Mouse (Mus musculus) heart, adult 2 months (tissue): ENCODE results near the gene Rgl2. TPM values are rescaled to one million over a fixed set of nuclear protein-coding genes. Genes with fewer than 3 reads are reported as not detected.
A peak's percentile ranks its signal among the peaks of the same experiment; 100 is the strongest.

ENCODE experiments used
- DNase-seq, 2 experiments: peaks; one replicate each; pipeline ENCODE4 v3.0.0; 2021
- H3K27ac ChIP-seq: fragments of 200-600 bp; 2 replicates; pipeline ENCODE4 v1.8.1; 2022
- H3K27me3 ChIP-seq: fragments of 200-500 bp; 2 replicates; pipeline ENCODE4 v1.6.1; 2012; ENCODE audit warnings: mild to moderate bottlenecking, low read length, inconsistent platforms, mixed read lengths; ENCODE audit not compliant: control insufficient read depth, insufficient read depth
- H3K36me3 ChIP-seq: fragments of 200-500 bp; 2 replicates; pipeline ENCODE4 v1.6.1; 2012; ENCODE audit warnings: low read length, inconsistent platforms; ENCODE audit not compliant: control insufficient read depth, insufficient read depth
- H3K4me1 ChIP-seq: fragments of 200-500 bp; 2 replicates; pipeline ENCODE4 v1.6.1; 2011; ENCODE audit warnings: low read length; ENCODE audit not compliant: control insufficient read depth, insufficient read depth
- H3K4me3 ChIP-seq: fragments of 200-600 bp; 2 replicates; pipeline ENCODE4 v1.8.1; 2022
- H3K79me2 ChIP-seq: fragments of 200-500 bp; replicated peaks from 2 replicates; pipeline ENCODE4 v1.6.1; 2012; ENCODE audit warnings: mild to moderate bottlenecking, inconsistent platforms, low read length, moderate library complexity, mixed read lengths; ENCODE audit not compliant: control insufficient read depth, insufficient read depth
- H3K9ac ChIP-seq: fragments of 200-500 bp; 2 replicates; pipeline ENCODE4 v1.6.1; 2012; ENCODE audit warnings: low read depth, mild to moderate bottlenecking, control low read depth, inconsistent platforms, low read length, mixed read lengths
- CTCF ChIP-seq: fragments of 200-600 bp; IDR thresholded peaks from 2 replicates; pipeline ENCODE4 v1.8.1; 2022; ENCODE audit warnings: antibody characterized with exemption, mild to moderate bottlenecking, moderate library complexity
- EP300 ChIP-seq: fragments of 200-500 bp; IDR thresholded peaks from 2 replicates; pipeline ENCODE4 v1.6.1; 2011; ENCODE audit warnings: low read depth, low read length, control low read depth; ENCODE audit not compliant: insufficient read depth
- POLR2A ChIP-seq: fragments of 200-500 bp; IDR thresholded peaks from 2 replicates; pipeline ENCODE4 v1.6.1; 2011; ENCODE audit warnings: mild to moderate bottlenecking, low read depth, low read length, control low read depth; ENCODE audit not compliant: insufficient read depth
- WGBS: fragments of 180-500 bp; shearing (Covaris S2); methylation state at CpG from one replicate; pipeline ENCODE4 v1.1.7; 2018; 5-methylcytosine and 5-hydroxymethylcytosine counted together
- intact Hi-C: fragments of 180-260 bp; cut with DNase I; formaldehyde crosslinking; loops from one replicate; pipeline ENCODE4 v1.15.1; 2025
- polyA plus RNA-seq: library from polyadenylated mRNA; depleted of rRNA; stranded (reverse); fragments of >200 nt; gene quantifications from 2 replicates; pipeline ENCODE4 v1.2.3, GENCODE M21; 2012
- total RNA-seq, 2 experiments: library from RNA; stranded (reverse); gene quantifications; 2 replicates each; pipeline ENCODE4 v1.2.3; 2021

Rgl2 gene
- total and polyA plus RNA-seq, 3 experiments, result 33.2 to 89.1 (median 36.0) TPM

DNA sequence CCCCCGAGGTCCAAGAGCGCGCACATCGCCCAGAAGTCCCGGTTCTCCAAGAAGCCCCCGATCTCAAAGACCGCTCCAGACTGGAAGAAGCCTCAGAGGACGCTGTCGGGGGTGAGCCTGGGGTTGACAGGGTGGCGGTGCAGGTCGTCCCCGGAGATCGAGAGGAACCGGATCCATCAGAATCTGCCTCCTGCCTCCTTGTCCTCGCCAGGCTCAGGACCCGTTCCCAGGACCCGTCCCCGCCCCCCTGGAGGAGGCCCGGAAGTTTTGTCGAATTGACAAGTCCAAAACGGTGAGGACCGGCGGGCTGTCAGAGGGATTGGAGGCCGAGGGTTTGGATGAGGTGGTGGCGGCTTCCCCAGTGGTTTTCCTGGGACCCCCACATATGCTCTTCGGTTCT, 11.6 kb downstream of the Rgl2 start:
- DNase-seq, result no peak

DNA sequence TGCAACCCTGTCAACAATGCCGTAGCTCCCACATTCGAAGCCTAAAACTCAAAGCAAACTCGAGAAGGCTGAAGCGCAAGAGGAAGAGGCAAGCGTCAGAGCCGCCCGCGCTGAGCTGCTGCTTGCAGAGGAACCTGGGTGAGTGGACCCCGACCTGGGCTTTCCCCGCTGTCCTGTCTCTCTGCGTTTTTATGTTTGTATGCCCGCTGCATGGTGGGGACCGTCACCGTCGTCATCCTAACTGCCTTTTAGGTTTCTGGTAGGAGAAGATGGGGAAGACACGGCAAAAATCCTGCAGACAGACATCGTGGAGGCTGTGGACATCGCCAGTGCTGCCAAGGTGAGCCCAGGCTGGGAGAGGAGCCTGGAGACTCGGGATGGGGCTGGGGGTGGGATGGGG, 12.0 kb downstream of the Rgl2 start:
- Histone ChIP-seq H3K27me3 (no peaks in the 10 kb centered on the region), H3K79me2 (no peaks in the 10 kb centered on the region), H3K36me3 (no peaks in the 10 kb centered on the region), H3K9ac (peak overlapping the region; percentile 92; the same call in 1 of the 2 replicates), H3K27ac (no peak overlapping the region), H3K4me3 (peak overlapping the region; percentile 76), H3K4me1 (peaks cover 3% of the 10 kb centered on the region; the same call in 1 of the 2 replicates)
- TF ChIP-seq CTCF, result no peak
- no peak for TF ChIP-seq EP300
- TF ChIP-seq POLR2A, result no peak
- intact Hi-C loops, result no loop called here
- no peak for DNase-seq
- WGBS, result 49% methylated on average over 19 of the region's 19 CpGs

More for the DNA sequence above, 11.6 kb downstream of the Rgl2 start:
- Histone ChIP-seq H3K27ac (peak overlapping the region; percentile 92; the same call in 1 of the 2 replicates), H3K27me3 (no peaks in the 10 kb centered on the region), H3K36me3 (no peaks in the 10 kb centered on the region), H3K4me1 (peaks cover 3% of the 10 kb centered on the region; the same call in 1 of the 2 replicates), H3K9ac (peak overlapping the region; percentile 92), H3K79me2 (no peaks in the 10 kb centered on the region), H3K4me3 (peak overlapping the region; percentile 76)
- 2% methylated on average over 26 of the region's 26 CpGs for WGBS
- TF ChIP-seq CTCF (no peak), POLR2A (no peak), EP300 (no peak)
- intact Hi-C loops, result loop anchor here (1.0 kb wide), 3 partner anchors 10 to 14 kb away; partner anchors contain the start of genes B3galt4, Rgl2 and Vps52

DNA sequence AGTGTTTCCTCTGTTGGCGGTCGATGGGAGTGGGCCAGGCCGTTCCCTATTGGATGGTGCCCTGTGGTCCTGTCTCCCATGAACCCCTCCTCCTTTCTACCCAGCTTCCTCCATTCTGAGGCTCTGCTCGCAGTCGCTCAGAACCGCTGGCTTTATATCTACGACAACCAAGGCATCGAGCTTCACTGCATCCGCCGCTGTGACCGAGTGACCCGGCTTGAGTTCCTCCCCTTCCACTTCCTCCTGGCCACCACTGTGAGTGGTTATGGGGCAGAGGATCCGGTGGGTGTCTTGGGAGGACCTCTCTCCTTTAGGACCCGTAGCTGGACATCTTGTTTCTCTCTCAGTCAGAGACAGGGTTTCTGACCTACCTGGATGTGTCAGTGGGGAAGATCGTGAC, 14.1 kb downstream of the Rgl2 start:
- no peak overlapping the region for H3K4me3 ChIP-seq
- no peaks in the 10 kb centered on the region for H3K27me3 ChIP-seq
- H3K9ac ChIP-seq, result no peak overlapping the region
- TF ChIP-seq POLR2A (no peak), EP300 (no peak), CTCF (no peak)
- intact Hi-C loops, result no loop called here
- WGBS, result 90% methylated on average over 15 of the region's 15 CpGs
- H3K36me3 ChIP-seq, result no peaks in the 10 kb centered on the region
- peaks cover 3% of the 10 kb centered on the region; the same call in 1 of the 2 replicates for H3K4me1 ChIP-seq
- no peak for DNase-seq
- no peaks in the 10 kb centered on the region for H3K79me2 ChIP-seq
- H3K27ac ChIP-seq, result no peak overlapping the region

DNA sequence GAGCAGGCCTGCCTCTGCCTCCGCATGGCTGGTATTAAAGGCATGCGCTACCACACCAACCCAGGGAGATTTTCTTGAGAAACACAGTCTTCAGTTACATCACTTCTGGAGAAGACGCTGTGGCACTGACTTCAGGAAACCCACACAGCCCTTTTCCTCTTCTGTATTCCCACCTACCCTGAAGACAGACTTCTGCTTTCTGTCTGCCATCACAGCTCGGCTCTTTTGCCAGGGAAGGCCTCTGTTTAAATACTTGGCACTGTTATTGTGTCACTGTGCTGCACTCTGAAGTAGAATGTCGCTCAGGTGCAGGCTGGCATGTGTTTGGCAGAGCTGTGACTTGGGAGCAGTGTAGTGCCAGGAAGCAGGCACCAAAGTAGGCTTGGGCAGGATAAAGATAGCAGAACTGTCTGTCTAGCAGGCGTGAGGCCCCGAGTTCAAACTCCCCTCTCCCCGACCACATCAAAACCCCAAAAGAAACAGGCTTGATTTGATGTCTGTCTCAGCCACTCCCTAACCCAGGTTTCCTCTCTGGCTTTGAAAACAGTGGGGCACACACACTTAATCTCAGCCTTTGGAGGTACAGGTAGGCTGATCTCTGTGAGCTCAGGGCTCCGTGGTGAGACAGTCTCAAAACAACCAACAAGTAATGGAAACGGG, 18.2 kb downstream of the Rgl2 start:
- Histone ChIP-seq H3K79me2 (no peaks in the 10 kb centered on the region), H3K27me3 (no peaks in the 10 kb centered on the region), H3K4me1 (peaks cover 3% of the 10 kb centered on the region), H3K4me3 (no peak overlapping the region), H3K36me3 (no peaks in the 10 kb centered on the region), H3K9ac (no peak overlapping the region), H3K27ac (no peak overlapping the region)
- TF ChIP-seq POLR2A (no peak), CTCF (no peak), EP300 (no peak)
- intact Hi-C loops, result no loop called here
- WGBS, result 67% methylated on average over 10 of the region's 10 CpGs
- DNase-seq, result no peak

DNA sequence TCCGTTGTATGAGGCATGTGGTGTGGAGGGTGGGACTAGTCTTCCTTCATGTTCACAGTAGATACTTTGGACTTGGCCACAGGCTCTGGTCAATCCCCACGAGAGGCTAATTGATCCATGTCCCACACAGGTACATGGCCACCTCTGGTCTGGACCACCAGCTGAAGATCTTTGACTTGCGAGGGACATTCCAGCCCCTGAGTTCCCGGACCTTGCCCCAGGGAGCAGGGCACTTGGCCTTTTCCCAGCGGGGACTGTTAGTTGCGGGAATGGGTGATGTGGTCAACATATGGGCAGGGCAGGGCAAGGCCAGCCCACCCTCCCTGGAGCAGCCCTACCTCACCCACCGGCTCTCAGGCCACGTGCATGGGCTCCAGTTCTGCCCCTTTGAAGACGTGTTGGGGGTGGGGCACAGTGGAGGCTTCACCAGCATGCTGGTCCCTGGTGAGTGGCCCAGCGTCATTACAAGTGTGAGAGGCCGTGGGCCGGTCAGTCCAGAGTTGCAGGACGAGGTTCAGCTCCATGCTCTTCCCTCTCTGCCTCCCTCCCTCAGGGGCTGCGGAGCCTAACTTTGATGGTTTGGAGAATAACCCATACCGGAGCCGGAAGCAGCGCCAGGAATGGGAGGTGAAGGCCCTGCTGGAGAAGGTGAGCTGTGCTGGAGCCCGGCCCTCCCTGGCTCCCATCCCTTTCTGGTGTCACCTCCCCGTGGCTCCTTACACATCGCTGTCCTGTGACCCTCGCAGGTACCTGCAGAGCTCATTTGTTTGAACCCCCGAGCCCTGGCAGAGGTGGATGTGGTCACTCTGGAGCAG, 19.0 kb downstream of the Rgl2 start:
- intact Hi-C loops, result no loop called here
- no peaks in the 10 kb centered on the region for H3K79me2 ChIP-seq
- TF ChIP-seq CTCF, result no peak
- TF ChIP-seq EP300, result no peak
- TF ChIP-seq POLR2A, result no peak
- H3K27me3 ChIP-seq, result no peaks in the 10 kb centered on the region
- no peak for DNase-seq
- no peak overlapping the region for H3K9ac ChIP-seq
- H3K27ac ChIP-seq, result no peak overlapping the region
- no peaks in the 10 kb centered on the region for H3K36me3 ChIP-seq
- H3K4me3 ChIP-seq, result no peak overlapping the region
- 85% methylated on average over 22 of the region's 22 CpGs for WGBS
- peaks cover 3% of the 10 kb centered on the region for H3K4me1 ChIP-seq

DNA sequence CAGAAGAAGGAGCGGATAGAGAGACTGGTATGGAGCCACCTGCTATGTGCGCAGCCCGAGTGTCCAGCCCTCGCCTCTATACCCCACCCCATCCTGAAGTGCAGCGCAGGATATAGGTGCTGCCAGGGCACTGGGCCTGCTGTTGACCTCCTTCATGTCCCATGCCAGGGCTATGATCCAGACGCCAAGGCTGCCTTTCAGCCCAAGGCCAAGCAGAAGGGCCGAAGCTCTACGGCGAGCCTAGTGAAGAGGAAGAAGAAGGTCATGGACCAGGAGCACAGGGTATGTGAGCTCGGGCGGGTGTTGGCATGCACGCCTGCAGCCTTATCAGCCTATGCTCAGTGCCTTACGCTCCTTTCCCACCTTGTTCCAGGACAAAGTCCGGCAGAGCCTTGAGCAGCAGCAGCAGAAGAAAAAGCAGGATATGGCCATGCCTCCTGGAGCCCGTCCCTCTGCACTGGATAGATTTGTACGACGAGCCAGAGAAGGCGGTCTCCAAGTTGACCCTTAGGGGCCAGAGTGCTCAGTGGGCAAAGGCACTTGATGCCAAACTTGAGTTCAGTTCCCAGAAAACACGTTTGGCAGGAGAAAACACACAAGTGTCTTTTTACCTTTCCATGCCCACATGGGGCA, 19.7 kb downstream of the Rgl2 start:
- Histone ChIP-seq H3K27ac (no peak overlapping the region), H3K36me3 (peaks cover 1% of the 10 kb centered on the region; the same call in 1 of the 2 replicates), H3K9ac (no peak overlapping the region), H3K27me3 (no peaks in the 10 kb centered on the region), H3K79me2 (no peaks in the 10 kb centered on the region), H3K4me1 (peaks cover 3% of the 10 kb centered on the region), H3K4me3 (no peak overlapping the region)
- intact Hi-C loops, result no loop called here
- WGBS, result 84% methylated on average over 19 of the region's 19 CpGs
- no peak for DNase-seq
- TF ChIP-seq POLR2A, result no peak
- TF ChIP-seq CTCF, result no peak
